Mouse (Mus musculus): ENCODE measurements around the gene Pold2. TPM values are rescaled to one million over a fixed set of nuclear protein-coding genes. Genes with fewer than 3 reads are reported as not detected.
"Not testable (repeated sequence)": the region's sequence is repeated elsewhere in the genome, so short reads cannot be mapped to it uniquely, and the experiment has no call there.

The Pold2 gene
- total RNA-seq, 4 experiments from 2014 or later: 22.9 to 30.8 (median 25.1) TPM

GRCm38 (mm10) chr11:5898531-5898930 is 20.4 kb upstream of the Pold2 start, which contains the start of gene Myl7:
Myl7 (minus strand) TSS chr11:5898782.
- DNase-seq (ENCODE audit: low spot score in 2 of 2): no peak

GRCm38 (mm10) chr11:5897839-5898238 is 19.7 kb upstream of the Pold2 start:
- DNase-seq (ENCODE audit: low spot score in 2 of 2): no peak

DNA sequence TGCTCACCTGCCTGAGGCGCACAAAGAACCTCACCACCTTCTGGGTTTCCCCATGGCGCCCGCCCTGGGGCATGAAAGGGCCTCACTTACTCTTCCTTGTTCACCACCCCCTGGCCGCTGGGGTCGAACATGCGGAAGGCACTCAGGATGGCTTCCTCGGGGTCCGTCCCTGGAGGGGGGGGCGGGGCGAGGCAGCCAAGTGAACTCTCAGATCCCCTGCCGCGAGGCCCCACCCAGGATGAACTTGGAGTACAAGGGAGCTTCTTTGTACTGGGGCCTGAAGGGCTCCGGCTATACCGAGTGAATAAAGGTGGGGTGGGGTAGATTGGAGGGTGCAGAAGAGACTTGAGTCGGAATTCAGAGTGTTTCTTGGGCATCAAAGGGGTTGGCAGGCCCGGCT is 19.1 kb upstream of the Pold2 start:
- DNase-seq (ENCODE audit: low spot score in 2 of 2): no peak

GRCm38 (mm10) chr11:5893807-5894206 is 15.7 kb upstream of the Pold2 start:
- no peak for DNase-seq (ENCODE audit: low spot score in 2 of 2)

GRCm38 (mm10) chr11:5892810-5893368 is 14.8 kb upstream of the Pold2 start:
- DNase-seq (ENCODE audit: low spot score in 2 of 2): no peak

DNA sequence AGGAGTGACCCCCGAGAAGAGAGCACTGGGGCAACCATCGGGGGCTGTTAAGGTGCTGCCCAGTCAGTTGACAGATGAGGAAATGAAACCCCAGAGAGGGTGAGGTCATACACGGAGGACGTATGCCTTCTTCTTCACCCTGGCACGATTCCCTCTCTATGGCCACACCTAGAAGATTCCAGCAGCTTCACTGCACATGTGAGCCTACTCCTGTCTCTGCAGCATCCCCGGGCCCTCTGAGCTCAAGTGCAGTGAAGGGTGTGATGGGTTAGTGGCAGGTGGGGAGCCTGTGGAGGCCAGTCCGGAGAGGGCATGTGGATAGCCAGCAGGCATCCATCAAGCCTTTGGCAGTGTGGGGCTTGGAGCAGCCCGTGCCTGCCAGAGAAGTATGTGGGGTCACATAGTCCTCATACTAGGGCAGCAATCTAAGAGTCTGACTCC is 14.1 kb upstream of the Pold2 start:
- DNase-seq (ENCODE audit: low spot score in 2 of 2): no peak

- not testable (repeated sequence) for DNase-seq (ENCODE audit: low spot score in 2 of 2)
Observed at GRCm38 (mm10) chr11:5888563-5888962, 10.5 kb upstream of the Pold2 start.

- no peak for DNase-seq (ENCODE audit: low spot score in 2 of 2)
Observed at GRCm38 (mm10) chr11:5887250-5887649, 9.2 kb upstream of the Pold2 start.

- DNase-seq (ENCODE audit: low spot score in 2 of 2): peak in 1 of 2 experiments; percentile 64
Observed at GRCm38 (mm10) chr11:5886187-5886586, 8.1 kb upstream of the Pold2 start.

DNA sequence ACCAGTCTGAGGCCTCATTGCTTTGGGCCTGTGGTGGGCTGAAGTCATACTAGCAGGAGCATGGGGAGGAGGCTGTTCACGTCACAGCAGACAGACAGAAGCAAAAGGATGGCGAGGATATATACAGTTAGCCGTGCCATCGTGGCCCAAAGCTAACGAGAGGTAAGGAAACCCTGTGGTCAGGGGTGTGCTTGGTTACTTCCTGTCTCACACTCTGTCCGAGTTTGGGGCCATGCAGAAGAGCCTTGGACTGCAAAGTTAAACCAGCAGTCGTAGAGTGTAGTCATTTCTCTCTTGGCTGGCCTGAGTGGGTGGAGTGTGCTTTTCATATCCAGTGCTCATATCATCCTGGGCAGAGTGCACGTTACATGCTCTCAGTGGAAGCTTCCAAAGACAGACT is 4.4 kb upstream of the Pold2 start:
- DNase-seq (ENCODE audit: low spot score in 2 of 2): no peak

- DNase-seq (ENCODE audit: low spot score in 2 of 2): peak in 1 of 2 experiments; percentile 71
Observed at GRCm38 (mm10) chr11:5879905-5880304, 1.8 kb upstream of the Pold2 start.

GRCm38 (mm10) chr11:5878661-5879060 is 569 bp upstream of the Pold2 start:
- DNase-seq (ENCODE audit: low spot score in 2 of 2): no peak

DNA sequence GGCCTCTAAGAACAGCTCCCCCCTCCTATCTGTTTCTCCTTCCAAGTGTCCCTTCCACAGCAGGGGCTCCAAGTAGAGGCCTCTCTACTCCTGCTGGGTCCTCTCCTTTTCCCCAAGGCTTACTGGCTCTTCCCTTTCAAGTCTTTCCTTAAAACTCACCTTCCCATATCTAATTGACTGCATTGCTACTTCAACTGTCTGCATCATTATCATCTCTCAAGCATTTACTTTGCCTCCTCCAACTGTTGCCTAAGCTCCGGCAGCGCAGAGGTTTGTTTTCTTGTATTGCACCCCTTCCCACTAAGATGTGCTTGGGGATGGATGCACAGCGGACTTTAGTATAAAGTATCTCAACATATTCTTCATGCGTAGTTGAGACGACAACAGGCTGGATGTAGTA is 671 bp downstream of the Pold2 start:
- no peak for DNase-seq (ENCODE audit: low spot score in 2 of 2)

DNA sequence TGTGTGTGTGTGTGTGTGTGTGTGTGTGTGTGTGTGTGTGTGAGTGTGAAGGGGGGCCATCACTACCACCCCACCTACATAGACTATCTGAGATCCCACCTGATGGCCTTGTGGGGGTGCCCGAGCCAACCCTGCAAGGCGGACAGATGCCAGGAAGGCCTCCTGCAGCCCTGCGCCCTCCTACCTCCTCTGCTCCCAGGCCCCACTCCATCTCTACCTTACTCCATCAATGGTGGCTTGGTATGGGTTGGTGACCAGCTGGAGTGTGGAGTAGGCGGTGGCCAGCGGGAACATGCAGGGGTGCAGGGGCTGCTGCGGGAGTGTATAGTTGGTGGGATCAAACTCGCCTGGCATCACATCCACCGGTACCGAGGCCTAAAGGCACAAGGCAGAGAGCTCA is 4.9 kb downstream of the Pold2 start:
- DNase-seq (ENCODE audit: low spot score in 2 of 2): no peak

DNA sequence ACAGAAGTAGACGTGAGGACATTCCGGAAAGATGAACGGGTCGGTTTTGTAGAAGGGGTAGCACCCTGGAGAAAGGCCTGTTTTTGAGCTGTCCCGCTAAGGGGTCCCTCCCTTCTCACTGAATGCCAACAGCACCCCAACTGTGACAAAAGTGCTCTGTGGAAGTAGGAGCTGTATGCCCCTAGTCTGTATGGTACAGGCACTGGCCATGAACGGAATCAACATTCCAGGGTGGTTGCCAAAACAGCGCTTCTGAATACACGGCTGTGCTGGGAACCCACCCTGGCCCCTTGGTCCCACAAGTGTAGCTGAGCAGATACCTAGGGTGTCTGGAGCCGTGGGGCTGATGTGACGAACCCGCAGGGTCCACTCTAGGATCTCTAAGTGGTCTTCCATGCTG is 5.4 kb downstream of the Pold2 start:
- no peak for DNase-seq (ENCODE audit: low spot score in 2 of 2)

DNA sequence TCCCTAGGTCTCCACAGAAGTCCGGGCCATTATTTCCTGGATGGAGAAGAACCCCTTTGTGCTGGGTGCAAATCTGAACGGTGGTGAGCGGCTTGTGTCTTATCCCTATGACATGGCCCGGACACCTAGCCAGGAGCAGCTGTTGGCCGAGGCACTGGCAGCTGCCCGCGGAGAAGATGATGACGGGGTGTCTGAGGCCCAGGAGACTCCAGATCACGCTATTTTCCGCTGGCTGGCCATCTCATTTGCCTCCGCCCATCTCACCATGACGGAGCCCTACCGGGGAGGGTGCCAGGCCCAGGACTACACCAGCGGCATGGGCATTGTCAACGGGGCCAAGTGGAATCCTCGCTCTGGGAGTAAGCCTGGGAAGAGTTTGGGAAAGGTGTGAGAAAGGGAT is 8.0 kb downstream of the Pold2 start:
- DNase-seq (ENCODE audit: low spot score in 2 of 2): no peak

GRCm38 (mm10) chr11:5869331-5869730 is 8.8 kb downstream of the Pold2 start:
- no peak for DNase-seq (ENCODE audit: low spot score in 2 of 2)

DNA sequence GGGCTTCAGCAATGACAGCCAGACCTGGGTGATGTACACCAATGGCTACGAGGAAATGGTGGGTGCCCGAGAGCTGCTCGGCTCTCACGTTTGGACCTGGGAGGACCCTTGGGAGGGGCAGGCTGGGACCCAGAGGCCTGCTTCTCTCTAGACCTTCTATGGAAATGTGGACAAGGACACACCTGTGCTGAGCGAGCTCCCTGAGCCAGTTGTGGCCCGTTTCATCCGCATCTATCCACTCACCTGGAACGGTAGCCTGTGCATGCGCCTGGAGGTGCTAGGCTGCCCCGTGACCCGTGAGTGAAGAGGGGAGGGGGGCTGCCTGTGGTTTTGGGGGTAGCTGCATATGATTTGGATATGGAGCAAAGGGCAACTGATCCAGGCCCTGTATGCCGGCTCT is 9.8 kb downstream of the Pold2 start:
- no peak for DNase-seq (ENCODE audit: low spot score in 2 of 2)

DNA sequence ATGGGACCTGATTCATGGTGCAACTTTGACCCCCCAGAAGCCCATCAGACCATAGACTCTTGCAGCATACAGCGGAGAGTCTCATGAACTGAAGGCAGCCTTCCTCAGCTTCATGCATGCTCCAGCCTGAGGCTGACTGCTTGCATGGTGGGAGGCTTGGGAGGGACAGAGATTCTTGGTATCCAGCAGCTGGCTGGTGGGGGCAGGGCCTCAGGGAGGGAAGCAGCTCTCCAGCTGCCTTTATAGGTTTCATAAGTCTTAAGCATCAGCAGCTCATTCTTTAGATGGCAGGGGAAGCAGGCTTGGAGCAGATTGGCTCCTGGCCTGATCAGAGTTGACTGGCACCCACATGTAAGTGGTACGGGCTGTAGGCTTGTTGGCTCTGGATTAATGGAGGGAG is 10.9 kb downstream of the Pold2 start:
- DNase-seq (ENCODE audit: low spot score in 2 of 2): no peak

DNA sequence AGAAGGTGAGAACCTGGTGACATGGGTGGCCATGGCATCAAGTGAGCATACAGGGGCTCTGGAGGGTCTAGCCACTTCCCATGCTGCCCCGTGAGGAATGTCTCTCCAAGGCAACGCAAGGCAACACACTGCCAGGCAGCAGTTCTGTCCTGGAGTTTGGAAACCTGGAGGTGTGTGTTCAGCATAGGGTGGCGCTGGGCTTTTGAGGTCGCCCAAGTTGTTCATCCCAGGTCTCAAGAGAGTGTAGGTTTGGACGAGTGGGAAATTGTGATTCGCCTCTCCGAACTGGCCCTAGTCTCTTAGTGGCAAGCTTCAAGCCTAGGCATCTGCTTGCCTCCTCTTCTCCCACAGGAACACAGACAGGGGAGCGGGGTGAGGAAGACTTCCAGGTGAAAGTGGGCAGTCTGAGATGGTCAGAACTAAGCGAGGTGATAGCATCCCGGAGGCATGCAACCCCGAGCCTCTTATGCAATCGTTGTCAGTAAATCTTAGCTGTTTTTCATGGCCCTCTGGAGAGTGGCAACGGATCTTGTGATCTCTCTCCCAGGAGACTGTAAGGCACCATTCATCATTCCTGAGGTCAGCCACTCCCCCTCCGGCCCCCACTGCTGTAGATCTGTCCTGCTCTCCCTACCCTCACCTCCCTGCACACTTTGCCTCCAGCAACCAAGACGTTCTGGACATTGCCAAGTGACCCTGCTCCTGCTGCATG is 15.5 kb downstream of the Pold2 start:
- DNase-seq (ENCODE audit: low spot score in 2 of 2): no peak

DNA sequence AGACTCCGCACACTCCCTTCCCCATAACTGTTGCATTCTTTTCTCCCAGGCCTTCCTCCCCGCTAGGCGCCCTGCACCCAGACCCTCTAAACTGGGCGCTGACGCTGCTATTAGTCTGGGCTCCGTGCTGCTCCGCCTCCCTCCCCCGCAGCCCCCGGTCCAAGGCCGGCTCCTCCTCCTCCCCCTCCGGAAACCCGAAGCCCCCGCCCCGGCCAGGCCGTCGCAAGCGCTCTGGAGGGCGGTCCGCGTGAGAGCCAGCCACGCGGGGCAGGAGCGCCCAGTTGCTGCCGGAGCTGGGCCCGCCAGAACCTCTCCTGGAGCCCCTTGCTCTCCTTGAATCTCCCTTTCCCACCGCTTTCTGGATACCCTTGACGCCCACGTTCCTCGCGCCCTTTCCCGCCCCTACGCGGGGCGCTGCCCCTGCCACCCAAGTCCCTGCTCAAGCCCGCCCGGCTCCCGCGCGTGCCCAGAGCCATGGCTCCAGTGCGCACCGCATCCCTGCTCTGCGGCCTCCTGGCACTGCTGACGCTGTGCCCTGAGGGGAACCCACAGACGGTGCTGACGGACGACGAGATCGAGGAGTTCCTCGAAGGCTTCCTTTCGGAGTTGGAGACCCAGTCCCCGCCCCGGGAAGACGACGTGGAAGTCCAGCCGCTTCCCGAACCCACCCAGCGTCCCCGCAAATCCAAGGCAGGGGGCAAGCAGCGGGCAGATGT is 16.3 kb downstream of the Pold2 start, which contains the start of gene Aebp1:
Gene Aebp1 (plus strand): TSS at position 270 of the 716 bp plus-strand sequence.
- DNase-seq (ENCODE audit: low spot score in 2 of 2): no peak

DNA sequence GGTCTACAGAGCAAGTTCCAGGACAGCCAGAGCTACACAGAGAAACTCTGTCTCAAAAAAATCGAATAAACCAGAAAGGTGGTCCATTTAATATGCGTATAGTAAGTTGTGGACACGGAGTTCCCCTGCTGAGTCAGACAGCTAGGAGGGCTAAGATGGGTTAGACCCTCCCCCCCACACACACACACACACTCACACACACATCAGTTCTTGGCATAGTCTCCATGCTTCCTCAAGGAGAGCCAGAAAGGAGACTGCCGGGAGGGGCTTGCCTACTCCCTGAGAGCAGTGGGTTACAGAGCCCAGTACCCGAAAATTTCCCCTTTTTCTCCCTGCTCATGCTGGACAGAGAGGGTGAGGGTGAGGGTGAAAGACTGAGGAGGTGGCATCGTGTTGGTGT is 17.5 kb downstream of the Pold2 start:
- DNase-seq (ENCODE audit: low spot score in 2 of 2): no peak

Measured in layer of hippocampus, adult 8-10 months (tissue).